Mouse (Mus musculus) ES-CJ7 (cell line): ENCODE results near the gene Kif24.
A peak's percentile ranks its signal among the peaks of the same experiment; 100 is the strongest.

ENCODE experiments used
- DNase-seq: peaks from one replicate; pipeline ENCODE4 v3.0.0; 2011; ENCODE audit warnings: low read depth, low spot score

Kif24 gene

GRCm38 (mm10) chr4:41464345-41465286 lies at the start of gene Kif24, which contains the start of gene Nudt2:
Kif24 (minus strand) TSS chr4:41464887.
Nudt2 (plus strand) TSS chr4:41465151.
- peak; percentile 99 for DNase-seq

- no peak for DNase-seq
These were observed 49.0 kb upstream of the Kif24 start for GRCm38 (mm10) chr4:41513714-41514113.

DNA sequence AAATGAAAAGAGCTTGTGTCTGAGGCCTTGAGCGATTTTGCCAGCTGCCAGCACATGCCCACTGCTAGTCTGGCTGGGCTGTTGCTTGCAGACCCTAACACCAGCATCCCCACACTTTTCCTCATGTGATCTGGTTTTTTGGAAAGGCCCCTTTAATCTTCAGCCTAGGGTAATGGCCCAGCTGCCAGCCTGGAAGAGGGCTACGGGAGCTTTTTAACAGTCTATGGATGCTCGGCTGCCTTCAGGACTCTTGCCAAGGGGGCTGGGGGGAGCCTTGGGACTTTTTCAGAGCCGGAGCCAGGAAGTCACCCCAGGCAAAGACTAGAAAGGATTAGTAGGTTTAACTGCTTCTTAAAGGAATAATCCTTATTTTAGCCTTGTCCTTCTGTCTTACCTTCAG lies 48.6 kb upstream of the Kif24 start:
- DNase-seq, result no peak

DNA sequence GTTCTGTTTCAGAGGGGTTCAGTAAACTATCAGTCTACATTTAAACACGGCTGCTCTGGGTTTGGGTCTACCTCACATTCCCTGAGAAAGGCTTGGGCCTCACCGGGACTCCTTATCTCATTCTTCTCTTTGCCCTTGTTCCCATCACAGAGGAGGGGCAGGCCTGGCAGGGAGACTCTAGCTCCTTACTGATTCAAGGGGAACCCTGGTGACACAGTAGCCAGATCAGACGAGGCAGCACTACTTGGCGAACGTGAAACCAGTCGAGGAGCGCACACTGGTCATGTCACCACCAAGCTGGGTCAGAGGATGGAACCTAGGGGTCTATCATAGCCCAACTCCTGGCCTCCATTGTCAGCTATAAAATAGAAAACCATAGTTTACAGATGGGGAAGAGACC lies 43.3 kb upstream of the Kif24 start:
- DNase-seq, result no peak

- DNase-seq, result peak; percentile 44
These were observed 42.7 kb upstream of the Kif24 start for GRCm38 (mm10) chr4:41507326-41507924.

- peak; percentile 80 for DNase-seq
These were observed 42.2 kb upstream of the Kif24 start for GRCm38 (mm10) chr4:41506906-41507305.

DNA sequence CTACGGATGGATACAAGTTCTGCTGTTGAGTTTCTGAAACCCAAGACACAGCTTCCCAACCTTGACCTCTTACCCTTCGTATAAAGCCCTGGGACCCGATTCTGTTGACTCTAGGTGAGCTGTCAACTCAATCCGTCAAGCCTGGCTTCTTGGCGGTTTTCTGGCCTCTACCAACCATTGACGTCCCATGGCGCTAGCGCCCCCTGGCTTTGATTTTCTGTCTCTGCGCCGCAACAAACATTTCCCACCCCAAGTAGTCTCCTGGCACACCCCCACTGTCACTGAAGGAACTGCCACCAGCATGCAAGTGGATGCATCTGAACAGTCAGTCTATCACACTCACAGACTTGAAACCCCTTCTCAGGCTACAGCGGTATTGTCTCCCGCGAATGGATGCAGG lies 41.5 kb upstream of the Kif24 start:
- DNase-seq, result peak; percentile 85

DNA sequence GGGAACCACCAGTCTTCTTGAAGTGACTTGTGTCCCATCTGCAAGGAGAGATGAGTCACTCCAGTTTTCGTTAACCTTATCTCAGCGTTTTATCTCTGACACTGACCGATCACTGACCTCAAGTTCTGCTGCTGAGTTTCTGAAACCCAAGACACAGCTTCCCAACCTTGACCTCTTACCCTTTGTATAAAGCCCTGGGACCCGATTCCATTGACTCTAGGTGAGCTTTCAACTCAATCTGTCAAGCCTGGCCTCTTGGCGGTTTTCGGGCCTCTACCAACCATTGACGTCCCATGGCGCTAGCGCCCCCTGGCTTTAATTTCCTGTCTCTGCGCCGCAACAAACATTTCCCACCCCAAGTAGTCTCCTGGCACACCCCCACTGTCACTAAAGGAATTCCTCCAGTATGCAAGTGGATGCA lies 40.5 kb upstream of the Kif24 start:
- peak; percentile 77 for DNase-seq

- DNase-seq, result peak; percentile 48
These were observed 39.6 kb upstream of the Kif24 start for GRCm38 (mm10) chr4:41504325-41504724.

GRCm38 (mm10) chr4:41502986-41503412 lies 38.3 kb upstream of the Kif24 start, which contains the start of gene AI464131:
AI464131 (minus strand) TSS chr4:41503076.
- DNase-seq, result peak; percentile 98

DNA sequence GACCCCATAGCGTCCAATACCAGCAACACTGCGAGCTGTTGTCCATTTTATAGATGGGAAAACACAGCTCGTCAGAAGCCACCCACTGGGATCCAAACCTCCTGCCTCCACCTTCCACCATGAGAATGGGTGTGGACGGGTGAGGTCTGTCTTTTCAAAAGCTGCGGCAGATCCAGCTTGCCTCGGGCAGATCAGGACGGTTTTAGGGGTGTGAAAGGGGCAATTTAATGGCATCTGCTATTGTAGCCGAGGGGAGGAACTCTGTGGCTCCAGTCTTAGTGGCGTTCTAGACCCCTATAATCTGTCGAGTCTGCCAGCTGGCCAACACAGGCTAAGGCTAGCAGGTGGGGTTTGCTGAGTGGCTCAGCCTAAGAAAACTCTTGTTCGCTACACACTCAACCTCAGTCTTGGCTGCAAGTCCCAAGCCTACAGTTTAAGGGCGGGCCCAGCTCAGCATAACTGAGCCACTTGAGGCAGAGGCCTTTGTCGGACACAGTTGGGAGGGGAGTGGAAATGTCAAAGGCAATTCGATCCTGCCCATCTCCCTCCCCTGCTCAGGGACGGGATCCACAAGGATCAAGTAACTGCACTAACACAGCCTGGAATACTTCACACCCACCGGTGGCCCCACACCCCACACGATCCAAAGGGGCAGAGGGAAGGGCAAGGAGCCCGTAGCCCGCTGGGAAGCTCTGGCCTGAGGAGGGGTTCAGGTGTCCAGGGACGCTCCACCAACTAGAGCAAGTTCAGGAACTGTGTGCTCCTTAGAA lies 37.7 kb upstream of the Kif24 start:
- peak; percentile 87 for DNase-seq

GRCm38 (mm10) chr4:41500787-41501186 lies 36.1 kb upstream of the Kif24 start:
- no peak for DNase-seq

- no peak for DNase-seq
These were observed 34.9 kb upstream of the Kif24 start for GRCm38 (mm10) chr4:41499619-41500018.

DNA sequence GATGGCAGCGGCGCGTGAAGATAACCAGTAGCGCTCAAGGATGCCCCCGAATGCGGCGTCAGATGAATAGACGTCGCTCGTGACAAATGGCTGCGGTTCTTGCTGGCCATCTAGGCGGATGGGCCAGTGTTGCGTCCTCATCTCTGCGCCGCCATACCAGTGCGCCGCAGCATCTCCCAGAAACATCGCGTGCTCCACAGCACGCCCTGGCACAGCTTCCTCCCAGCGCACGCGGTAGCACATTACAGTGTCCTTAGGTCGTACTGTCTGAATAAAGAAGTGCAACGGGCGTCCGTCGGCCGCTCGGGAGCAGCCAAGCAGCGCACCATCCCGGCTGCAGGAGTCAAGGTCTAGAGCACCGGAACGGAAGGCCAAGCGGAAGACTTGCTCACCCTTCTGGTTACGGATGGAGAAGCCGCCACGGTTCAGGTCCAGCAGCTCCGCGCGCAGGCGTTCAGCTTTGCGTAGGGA lies 34.3 kb upstream of the Kif24 start:
- peak; percentile 59 for DNase-seq

DNA sequence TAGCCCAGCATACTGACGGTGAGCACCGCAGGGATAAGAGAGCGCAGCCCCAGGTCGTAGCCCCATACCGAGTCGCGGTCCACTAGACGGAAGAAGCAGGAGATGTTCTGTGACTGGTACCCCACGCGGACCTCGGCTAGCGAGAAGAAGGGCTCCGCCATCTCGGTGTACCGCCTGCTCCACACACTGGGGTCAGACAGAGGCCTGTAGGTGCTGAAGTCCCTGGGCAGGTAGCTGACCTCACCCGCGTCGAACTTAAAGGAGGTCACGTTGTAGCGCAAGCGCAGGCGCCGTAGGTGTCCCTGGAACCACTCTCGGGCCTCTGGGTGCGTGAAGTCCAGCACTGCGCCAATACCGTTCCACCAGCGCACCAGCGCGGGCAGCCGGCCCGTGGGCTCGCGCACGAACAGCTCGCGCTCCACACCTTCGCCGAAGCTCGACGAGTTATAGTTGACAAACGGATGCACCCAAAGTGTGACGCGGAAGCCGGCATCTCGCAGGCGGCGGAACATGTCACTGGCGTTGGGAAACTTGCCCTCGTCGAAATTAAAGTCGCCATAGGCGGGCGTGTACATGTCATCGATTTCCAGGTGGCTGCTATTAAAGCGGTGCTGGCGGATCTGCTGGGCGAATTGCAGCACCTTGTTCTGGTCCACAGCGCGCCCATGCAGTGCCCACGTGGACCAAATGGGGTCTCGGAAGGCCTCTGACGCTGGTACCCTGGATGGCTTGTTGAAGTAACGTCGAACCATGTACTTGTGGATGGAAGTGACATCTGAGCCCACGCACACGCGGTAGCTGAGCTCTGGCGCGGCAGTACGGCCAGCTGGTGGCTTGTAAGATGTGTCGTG lies 33.5 kb upstream of the Kif24 start:
- peak; percentile 27 for DNase-seq

- peak; percentile 79 for DNase-seq
These were observed 32.9 kb upstream of the Kif24 start for GRCm38 (mm10) chr4:41497579-41497978.

DNA sequence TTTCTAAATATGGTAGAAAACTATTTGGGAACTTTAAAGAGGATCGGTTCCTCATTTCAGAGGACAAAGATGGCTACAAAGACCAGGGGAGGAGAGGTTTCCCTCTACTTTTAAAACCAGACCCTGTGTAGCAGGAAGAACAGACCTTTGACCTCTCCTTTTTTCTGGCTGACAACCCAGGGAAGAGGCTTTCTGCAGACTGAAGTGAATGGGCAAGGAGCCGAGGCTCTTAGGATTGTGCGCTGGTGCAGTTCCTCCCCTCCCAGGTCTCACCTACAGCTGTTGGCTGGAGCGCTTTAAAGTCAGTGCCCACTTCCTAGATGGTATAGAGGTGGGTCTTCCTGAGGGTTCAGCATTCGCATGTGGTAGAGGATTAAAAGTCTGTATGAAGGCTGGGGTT lies 32.4 kb upstream of the Kif24 start:
- no peak for DNase-seq

DNA sequence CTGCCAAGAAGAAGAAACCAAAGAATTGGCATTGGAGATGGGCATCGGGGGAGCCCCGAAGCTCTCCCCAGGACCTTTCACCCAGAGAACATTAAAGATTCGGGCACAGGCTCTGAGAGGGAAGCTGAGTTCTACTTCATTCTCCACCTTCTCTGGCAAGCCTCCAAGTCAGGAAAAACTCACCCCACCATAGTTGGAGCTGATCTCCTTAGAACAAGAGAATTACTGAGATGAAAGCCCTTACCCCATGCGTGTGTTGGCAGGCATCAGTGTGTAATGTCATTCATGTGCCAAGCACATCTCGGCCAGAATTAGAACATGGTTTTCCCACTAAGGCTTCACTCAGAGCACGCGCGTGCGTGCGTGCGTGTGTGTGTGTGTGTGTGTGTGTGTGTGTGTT lies 31.2 kb upstream of the Kif24 start:
- no peak for DNase-seq

- no peak for DNase-seq
These were observed 30.4 kb upstream of the Kif24 start for GRCm38 (mm10) chr4:41495076-41495475.

GRCm38 (mm10) chr4:41494378-41494777 lies 29.7 kb upstream of the Kif24 start:
- DNase-seq, result no peak
